Mouse (Mus musculus) gastrocnemius, postnatal 10 days (tissue): ENCODE results near the gene Tnxb. TPM values are rescaled to one million over a fixed set of nuclear protein-coding genes. Genes with fewer than 3 reads are reported as not detected.
"Not testable (repeated sequence)": the region's sequence is repeated elsewhere in the genome, so short reads cannot be mapped to it uniquely, and the experiment has no call there.

Source experiments
- DNase-seq: peaks from one replicate; pipeline ENCODE4 v3.0.0; 2021; ENCODE audit warnings: mixed read lengths
- total RNA-seq, 2 experiments: library from RNA; stranded (reverse); gene quantifications; 2 replicates each; pipeline ENCODE4 v1.2.3; 2021

The Tnxb gene
- total RNA-seq, 2 experiments from 2014 or later = 90.2 to 123 TPM

DNA sequence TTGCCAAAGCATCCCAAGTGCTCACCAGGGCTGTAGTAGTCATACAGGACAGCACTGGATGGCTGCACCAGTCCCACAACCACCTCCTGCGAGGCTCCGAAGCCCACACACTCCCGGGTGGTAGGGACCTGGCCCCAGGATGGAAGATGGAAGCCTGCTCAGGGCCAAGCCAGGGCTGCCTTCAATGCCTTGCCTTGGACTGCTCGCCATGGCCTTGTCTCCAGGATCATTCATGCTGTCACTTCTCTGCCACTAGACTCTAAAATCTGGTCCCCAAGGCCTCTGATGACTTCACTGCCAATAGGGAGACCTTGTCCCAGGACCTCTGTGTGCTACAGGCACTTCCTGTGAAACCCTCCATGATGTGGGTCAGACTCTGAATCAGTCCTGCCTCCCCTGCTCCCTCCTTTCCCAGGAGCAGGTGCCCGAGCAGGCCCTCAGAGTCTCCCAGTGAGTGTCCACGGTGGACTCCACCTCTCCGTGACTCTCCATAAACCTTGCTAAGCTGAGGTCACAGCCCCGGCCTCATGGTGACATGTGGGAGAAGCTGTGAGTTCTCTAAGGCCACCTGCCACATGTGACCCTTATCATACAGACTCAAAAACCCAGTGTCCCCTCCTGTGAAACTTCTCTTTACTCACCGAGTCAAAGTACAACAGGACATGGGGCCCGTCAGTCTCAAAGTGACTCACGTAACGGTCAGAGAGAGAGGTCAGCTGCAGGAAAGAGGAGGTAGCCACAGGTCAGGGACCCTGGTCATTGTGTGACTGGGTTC is 59.6 kb downstream of the Tnxb start:
- DNase-seq = not testable (repeated sequence)

DNA sequence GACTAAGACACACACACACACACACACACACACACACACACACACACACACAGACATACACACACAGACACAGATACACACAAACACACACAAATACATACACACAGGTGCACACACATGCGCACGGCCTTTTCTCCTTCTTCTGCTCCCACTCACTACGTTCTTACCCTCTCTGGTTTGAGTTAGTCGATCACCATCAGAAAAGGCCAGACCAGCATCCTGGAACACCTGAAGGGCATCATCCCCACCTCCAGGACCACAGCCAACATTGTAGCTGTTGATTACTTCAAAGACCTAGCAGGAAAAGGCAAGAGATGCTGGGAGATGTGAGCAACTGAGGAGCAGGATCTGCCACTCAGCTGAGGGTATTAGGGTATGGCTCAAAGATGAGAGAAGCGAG is 67.1 kb downstream of the Tnxb start:
- DNase-seq = not testable (repeated sequence)

DNA sequence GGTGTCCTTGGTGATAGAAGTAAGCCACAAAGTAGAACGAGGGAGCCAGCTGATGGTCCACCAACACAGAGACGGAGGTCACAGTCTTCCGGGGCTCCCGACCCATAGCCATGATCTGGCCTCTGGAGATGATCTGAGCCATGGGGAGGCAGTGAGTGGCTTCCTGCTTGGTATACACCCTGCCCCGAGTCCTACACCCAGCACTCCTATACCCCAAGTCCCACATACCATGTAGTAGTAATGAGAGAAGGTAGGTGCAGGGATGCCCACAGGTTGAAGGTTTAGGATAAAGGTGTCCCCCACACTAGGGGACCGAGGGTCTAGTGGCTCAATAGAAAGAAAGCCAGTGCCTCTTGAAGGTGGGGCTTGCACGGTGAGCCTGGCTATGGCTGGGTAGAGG is 69.4 kb downstream of the Tnxb start:
- not testable (repeated sequence) for DNase-seq

DNA sequence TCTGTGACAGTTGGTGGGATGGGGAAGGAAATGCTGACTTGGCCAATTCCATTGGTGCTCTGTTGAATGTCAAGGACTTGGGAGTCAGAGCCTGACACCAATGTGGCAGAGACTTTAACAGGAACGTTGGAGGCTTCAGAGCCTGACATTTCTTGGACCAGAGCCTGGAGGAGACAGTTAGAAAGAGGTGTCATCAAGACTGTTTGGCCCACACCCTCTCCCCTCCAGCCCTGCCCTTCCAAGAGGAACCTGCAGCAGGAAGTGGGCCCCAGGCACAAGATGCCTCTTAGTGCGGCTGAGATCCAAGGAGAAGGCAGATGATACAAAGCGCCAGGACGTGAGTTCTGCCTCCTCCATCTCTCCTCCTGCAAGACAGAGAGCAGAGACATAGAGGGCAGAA is 69.9 kb downstream of the Tnxb start:
- DNase-seq = no peak

DNA sequence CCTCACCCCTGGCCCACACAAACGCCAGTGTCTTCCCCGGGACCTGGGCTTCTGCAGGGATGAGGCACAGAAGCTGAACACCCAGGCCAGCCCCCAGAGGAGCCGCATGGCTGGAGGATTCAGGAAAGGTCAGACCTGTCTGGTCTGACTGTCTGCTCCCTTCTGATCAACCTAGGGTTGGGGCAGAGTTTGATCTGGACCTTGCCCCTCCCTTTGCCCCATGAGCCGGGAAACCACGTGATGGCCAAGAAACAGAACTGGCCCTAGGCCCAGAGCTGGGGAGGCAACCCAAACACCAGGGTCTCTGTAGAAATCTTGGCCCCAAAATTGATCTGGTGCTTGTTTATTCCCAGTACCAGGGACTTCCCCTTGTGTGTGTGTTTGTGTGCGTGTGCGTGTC is 73.4 kb downstream of the Tnxb start, which contains the start of gene C4b:
Gene C4b (minus strand): TSS at position 164 of the 400 bp plus-strand sequence.
- no peak for DNase-seq

DNA sequence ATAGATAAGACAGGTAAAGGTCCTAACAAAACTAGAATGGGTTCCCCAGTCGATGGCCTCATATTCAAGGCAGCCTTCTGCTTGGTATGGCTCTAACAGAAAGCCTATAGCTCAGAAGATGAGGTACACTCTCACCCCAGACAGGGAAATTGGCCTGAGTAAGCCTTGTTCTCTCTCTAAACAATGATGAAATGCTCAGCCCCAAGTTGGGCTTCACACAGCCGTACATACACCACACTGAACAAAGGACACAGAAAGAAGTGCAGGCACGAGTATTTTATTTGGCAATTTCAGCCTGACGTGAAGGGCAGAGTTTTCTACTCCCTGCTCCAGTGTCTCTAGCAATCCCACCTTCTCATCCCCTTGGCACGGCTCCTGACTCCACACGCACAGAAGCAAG is 73.9 kb downstream of the Tnxb start:
- DNase-seq = no peak

DNA sequence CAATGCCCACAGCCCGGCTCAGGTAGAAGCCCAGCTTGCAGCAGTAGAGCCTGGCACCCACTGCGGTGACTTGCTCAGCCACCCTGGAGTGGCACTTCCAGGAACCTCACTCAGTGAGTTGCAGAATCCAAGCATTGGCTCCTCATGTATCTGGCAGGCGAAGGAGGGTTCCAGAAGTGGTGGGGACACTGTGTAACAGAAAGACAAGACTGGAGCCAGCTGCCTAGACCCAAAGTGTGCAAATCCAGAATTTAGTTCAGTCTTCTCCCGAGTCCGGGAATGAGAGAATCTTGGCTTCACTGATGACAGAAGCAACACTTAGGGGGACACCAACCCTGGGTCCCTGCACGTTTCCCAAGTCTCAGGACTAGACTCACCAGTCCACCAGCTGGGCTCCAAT is 74.3 kb downstream of the Tnxb start:
- DNase-seq = not testable (repeated sequence)

DNA sequence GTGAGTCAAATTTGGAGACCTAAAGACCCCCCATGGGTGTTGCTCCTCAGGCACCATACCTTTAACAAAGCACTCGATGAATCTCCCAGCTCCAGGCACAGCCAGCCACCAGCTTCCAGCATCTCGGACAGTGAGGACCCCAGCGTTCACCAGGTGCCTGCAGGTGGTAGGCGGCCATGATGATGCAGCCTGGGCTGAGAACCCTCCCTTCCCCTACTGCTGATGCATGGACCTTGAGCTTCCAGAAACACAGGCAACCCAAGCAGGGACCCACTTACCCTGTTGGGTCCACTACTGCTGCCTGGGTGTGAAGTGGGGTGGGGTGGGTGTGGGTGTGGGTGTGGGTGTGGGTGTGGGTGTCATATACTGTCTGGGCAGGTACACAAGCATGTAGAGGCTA is 74.8 kb downstream of the Tnxb start:
- DNase-seq = not testable (repeated sequence)

DNA sequence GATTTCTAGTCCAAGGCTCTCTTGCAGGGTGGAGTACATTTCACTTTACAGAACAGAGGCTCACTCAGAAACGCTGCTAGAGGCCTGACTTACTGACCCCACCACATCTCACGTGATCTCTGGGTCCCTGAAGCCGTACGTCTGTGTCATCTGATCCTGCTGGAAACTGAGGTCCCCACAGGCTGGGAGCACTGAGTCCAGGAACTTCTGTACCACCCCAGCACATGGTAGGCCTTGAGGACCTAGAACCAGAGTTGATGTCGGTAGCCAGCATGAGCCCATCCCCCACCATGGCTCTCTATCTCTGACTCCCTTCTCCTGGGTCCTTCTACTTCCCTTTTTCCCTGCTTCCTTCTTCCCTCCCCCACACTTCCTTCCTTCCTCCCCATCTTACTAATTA is 76.2 kb downstream of the Tnxb start:
- no peak for DNase-seq

DNA sequence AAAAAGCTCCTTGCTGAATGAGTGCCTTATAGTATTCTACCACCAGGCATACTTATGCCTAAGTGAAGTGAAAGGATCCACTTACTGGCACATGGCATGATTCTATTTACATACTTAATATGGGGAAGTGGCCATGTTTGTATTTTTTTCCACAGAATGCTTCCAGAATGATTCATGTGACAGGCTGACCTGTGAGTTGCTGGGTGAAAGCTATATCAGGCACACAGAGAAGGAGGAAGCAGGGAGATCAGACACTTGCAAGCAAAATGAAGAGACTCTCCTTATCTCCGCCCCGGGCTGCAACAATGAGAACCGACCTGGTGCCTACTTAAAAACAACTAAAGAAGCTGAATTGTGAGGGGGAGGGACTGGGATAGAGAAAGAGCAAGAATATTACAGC is 91.1 kb downstream of the Tnxb start:
- DNase-seq = no peak

Other genes starting within 250 kb of the Tnxb start
- not detected for gene Btnl4, start 193.2 kb upstream of the Tnxb start, total RNA-seq
- gene Btnl6, start 153.2 kb upstream of the Tnxb start, total RNA-seq = not detected
- 10 to 100 TPM; 14.4 to 22.2 TPM for gene Notch4, start 106.3 kb upstream of the Tnxb start, total RNA-seq
- gene Gpsm3, start 80.7 kb upstream of the Tnxb start, total RNA-seq = 1 to 10 TPM; 3.2 to 5.0 TPM
- 10 to 100 TPM; 24.2 to 30.9 TPM for gene Pbx2, start 79.3 kb upstream of the Tnxb start, total RNA-seq
- gene Ager, start 72.7 kb upstream of the Tnxb start, total RNA-seq = 1 to 10 TPM; 1.1 to 1.4 TPM
- 10 to 100 TPM; 19.8 to 21.8 TPM for gene Rnf5, start 66.8 kb upstream of the Tnxb start, total RNA-seq
- gene Agpat1, start 66.3 kb upstream of the Tnxb start, total RNA-seq = 10 to 100 TPM; 38.0 to 39.4 TPM
- gene Egfl8, start 54.6 kb upstream of the Tnxb start, total RNA-seq = 10 to 100 TPM; 13.8 to 15.2 TPM
- 10 to 100 TPM; 32.6 to 33.7 TPM for gene Ppt2, start 42.0 kb upstream of the Tnxb start, total RNA-seq
- under 1 TPM; 0.61 to 0.63 TPM for gene Prrt1, start 41.0 kb upstream of the Tnxb start, total RNA-seq
- gene Fkbpl, start 25.8 kb upstream of the Tnxb start, total RNA-seq = 1 to 10 TPM; 4.5 to 4.7 TPM
- 10 to 100 TPM; 12.7 to 14.4 TPM for gene Atf6b, start 23.4 kb upstream of the Tnxb start, total RNA-seq
- gene C4b, start 73.3 kb downstream of the Tnxb start, total RNA-seq = 1 to 10 TPM; 2.0 to 3.3 TPM
- gene Cyp21a1, start 134.0 kb downstream of the Tnxb start, total RNA-seq = under 1 TPM; 0.31 to 0.36 TPM
- gene Stk19, start 166.4 kb downstream of the Tnxb start, total RNA-seq = 1 to 10 TPM; 8.9 to 9.0 TPM
- 10 to 100 TPM; 12.3 to 15.3 TPM for gene Dxo, start 166.5 kb downstream of the Tnxb start, total RNA-seq
- 10 to 100 TPM; 19.6 to 22.2 TPM for gene Skiv2l, start 179.7 kb downstream of the Tnxb start, total RNA-seq
- gene Nelfe, start 179.9 kb downstream of the Tnxb start, total RNA-seq = 10 to 100 TPM; 13.7 to 17.3 TPM
- gene Cfb, start 192.0 kb downstream of the Tnxb start, total RNA-seq = 1 to 10 TPM; 1.9 to 4.1 TPM
- gene Zbtb12, start 208.9 kb downstream of the Tnxb start, total RNA-seq = 1 to 10 TPM; 4.6 to 7.3 TPM
- gene Gm20547, start 211.5 kb downstream of the Tnxb start, total RNA-seq = not detected
- 1 to 10 TPM; 4.3 to 5.6 TPM for gene C2, start 227.7 kb downstream of the Tnxb start, total RNA-seq
- gene Ehmt2, start 227.9 kb downstream of the Tnxb start, total RNA-seq = 10 to 100 TPM; 40.9 to 53.7 TPM
- gene Slc44a4, start 243.9 kb downstream of the Tnxb start, total RNA-seq = not detected